Mouse (Mus musculus) heart, embryonic 12.5 days (tissue): Measurements from ENCODE around the gene Isl2. TPM values are rescaled to one million over a fixed set of nuclear protein-coding genes. Genes with fewer than 3 reads are reported as not detected.

Source experiments
- ATAC-seq: fragments of 200-750 bp; cut with Nextera tagmentation; 2 replicates; pipeline ENCODE4 v1.8.0; 2017; ENCODE audit warnings: moderate TSS enrichment, moderate library complexity; ENCODE audit not compliant: insufficient number of reproducible peaks, low FRiP score
- H3K27ac ChIP-seq: fragments of 300-500 bp; sonication (generic); 2 replicates; pipeline ENCODE4 v1.5.1; 2016; ENCODE audit warnings: mild to moderate bottlenecking, moderate library complexity; ENCODE audit not compliant: poor library complexity, severe bottlenecking
- H3K27me3 ChIP-seq: fragments of 300-500 bp; sonication (generic); replicated peaks from 2 replicates; pipeline ENCODE4 v1.6.1; 2016; ENCODE audit warnings: mild to moderate bottlenecking, moderate library complexity
- H3K36me3 ChIP-seq: fragments of 300-500 bp; sonication (generic); 2 replicates; pipeline ENCODE4 v1.6.1; 2016; ENCODE audit warnings: mild to moderate bottlenecking, moderate library complexity
- H3K4me1 ChIP-seq: fragments of 300-500 bp; sonication (generic); replicated peaks from 2 replicates; pipeline ENCODE4 v1.6.1; 2016; ENCODE audit warnings: mild to moderate bottlenecking
- H3K4me2 ChIP-seq: fragments of 300-500 bp; sonication (generic); 2 replicates; pipeline ENCODE4 v1.6.1; 2016; ENCODE audit warnings: mild to moderate bottlenecking, moderate library complexity
- H3K4me3 ChIP-seq: fragments of 300-500 bp; sonication (generic); 2 replicates; pipeline ENCODE4 v1.5.1; 2016; ENCODE audit warnings: mild to moderate bottlenecking
- H3K9ac ChIP-seq: fragments of 300-500 bp; sonication (generic); 2 replicates; pipeline ENCODE4 v1.6.1; 2016; ENCODE audit warnings: mild to moderate bottlenecking, moderate library complexity
- H3K9me3 ChIP-seq: fragments of 300-500 bp; sonication (generic); replicated peaks from 2 replicates; pipeline ENCODE4 v1.6.1; 2016; ENCODE audit warnings: mild to moderate bottlenecking, moderate library complexity
- WGBS: fragments of 180-500 bp; shearing (Covaris S2); methylation state at CpG from one replicate; pipeline ENCODE4 v1.1.7; 2016; 5-methylcytosine and 5-hydroxymethylcytosine counted together
- polyA plus RNA-seq: library from polyadenylated mRNA; unstranded; fragments of >200 nt; fragmentation: Nextera tagmentation; extraction: Ambion mirVana; gene quantifications from 2 replicates; pipeline ENCODE4 v1.2.1, GENCODE M21; 2016

Isl2 gene
- polyA plus RNA-seq, result 0.59 and 1.0 TPM in 2 replicates

GRCm38 (mm10) chr9:55538377-55538776, at the start of gene Isl2:
Gene Isl2 (plus strand): TSS chr9:55538672.
- H3K36me3 ChIP-seq, result no peaks in the 10 kb centered on the region
- H3K9me3 ChIP-seq, result no peaks in the 10 kb centered on the region
- 15% methylated on average over 4 of the region's 4 CpGs for WGBS
- H3K4me3 ChIP-seq, result peak within 1 kb of the TSS; percentile 26
- peak within 1 kb of the TSS; percentile 88 for H3K4me2 ChIP-seq
- H3K9ac ChIP-seq, result no peak within 1 kb of the TSS
- no peak for ATAC-seq
- peaks cover 17% of the 10 kb centered on the region for H3K4me1 ChIP-seq
- peaks cover 57% of the 10 kb centered on the region for H3K27me3 ChIP-seq
- H3K27ac ChIP-seq, result no peak within 1 kb of the TSS

DNA sequence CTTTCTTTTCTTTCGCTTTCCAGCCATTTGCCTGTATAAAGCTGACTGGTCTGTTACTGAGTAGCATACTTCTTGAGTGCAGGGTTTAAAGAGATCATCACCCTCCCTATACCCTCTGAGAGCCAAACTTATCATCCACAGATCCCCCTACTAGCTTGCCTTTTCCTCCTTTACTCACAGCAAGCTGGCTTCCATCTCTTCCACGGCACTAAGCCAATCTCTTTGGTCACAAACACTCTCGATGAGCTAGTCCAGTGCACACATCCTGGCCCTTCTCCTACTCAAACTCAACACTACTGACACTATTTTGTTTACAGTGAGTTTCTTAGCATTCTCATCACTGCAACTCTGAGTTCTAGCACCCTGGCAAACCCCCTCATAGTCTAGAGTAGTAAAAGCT, 30.6 kb upstream of the Isl2 start:
- Histone ChIP-seq H3K27ac (no peak overlapping the region), H3K9me3 (no peaks in the 10 kb centered on the region), H3K9ac (no peak overlapping the region), H3K27me3 (0 out of 2 replicates have a peak, but pooled peaks cover 3% of the 10 kb centered on the region), H3K4me3 (no peak overlapping the region), H3K4me1 (peaks cover 29% of the 10 kb centered on the region), H3K4me2 (no peak overlapping the region), H3K36me3 (peaks cover 5% of the 10 kb centered on the region)
- 79% methylated on average over 3 of the region's 3 CpGs for WGBS
- no peak for ATAC-seq

- WGBS, result 82% methylated on average over 4 of the region's 4 CpGs
- Histone ChIP-seq H3K4me2 (no peak overlapping the region), H3K4me1 (peaks cover 29% of the 10 kb centered on the region), H3K27me3 (peaks cover 3% of the 10 kb centered on the region; the same call in 1 of the 2 replicates), H3K27ac (no peak overlapping the region), H3K36me3 (peaks cover 5% of the 10 kb centered on the region), H3K9me3 (no peaks in the 10 kb centered on the region), H3K4me3 (no peak overlapping the region), H3K9ac (no peak overlapping the region)
- ATAC-seq, result no peak
Measured at GRCm38 (mm10) chr9:55508701-55509100, 29.8 kb upstream of the Isl2 start.

- Histone ChIP-seq H3K9me3 (no peaks in the 10 kb centered on the region), H3K4me2 (no peak overlapping the region), H3K27me3 (peaks cover 14% of the 10 kb centered on the region), H3K36me3 (peaks cover 5% of the 10 kb centered on the region), H3K27ac (no peak overlapping the region), H3K9ac (no peak overlapping the region), H3K4me3 (no peak overlapping the region), H3K4me1 (peaks cover 28% of the 10 kb centered on the region)
- 84% methylated on average over 1 of the region's 1 CpGs for WGBS
- no peak for ATAC-seq
Measured at GRCm38 (mm10) chr9:55509731-55510130, 28.7 kb upstream of the Isl2 start.

DNA sequence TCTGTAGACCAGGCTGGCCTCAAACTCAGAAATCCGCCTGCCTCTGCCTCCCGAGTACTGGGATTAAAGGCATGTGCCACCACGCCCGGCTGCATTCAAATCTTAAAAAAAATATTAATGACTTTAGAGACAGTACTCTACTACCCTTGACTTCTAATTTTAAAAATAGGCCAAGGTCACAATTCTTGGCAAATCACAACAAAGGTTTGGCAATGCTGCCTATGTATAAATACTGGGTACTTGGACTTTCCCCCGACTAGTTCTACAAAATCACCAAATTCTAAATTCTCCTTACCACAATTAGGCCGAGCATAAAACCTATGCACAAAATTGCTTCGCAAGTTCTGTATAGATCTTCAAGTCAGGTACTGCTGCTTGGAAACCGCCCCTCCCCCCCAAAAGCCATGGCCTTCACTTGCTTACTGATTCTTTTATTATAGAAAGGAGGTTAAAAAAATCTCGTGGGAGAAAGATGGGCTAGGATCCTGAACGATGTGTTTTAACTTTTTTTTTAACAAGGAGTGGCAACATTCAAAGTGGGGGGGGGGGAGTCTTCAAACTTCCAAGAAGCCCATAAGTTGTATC, 27.7 kb upstream of the Isl2 start:
- ATAC-seq, result no peak
- Histone ChIP-seq H3K4me2 (peak overlapping the region; percentile 81), H3K9ac (peak overlapping the region; percentile 98; the same call in 1 of the 2 replicates), H3K4me1 (peaks cover 18% of the 10 kb centered on the region), H3K27ac (no peak overlapping the region), H3K36me3 (peaks cover 5% of the 10 kb centered on the region), H3K27me3 (peaks cover 19% of the 10 kb centered on the region), H3K9me3 (no peaks in the 10 kb centered on the region), H3K4me3 (peak overlapping the region; percentile 98)
- 79% methylated on average over 10 of the region's 10 CpGs for WGBS

DNA sequence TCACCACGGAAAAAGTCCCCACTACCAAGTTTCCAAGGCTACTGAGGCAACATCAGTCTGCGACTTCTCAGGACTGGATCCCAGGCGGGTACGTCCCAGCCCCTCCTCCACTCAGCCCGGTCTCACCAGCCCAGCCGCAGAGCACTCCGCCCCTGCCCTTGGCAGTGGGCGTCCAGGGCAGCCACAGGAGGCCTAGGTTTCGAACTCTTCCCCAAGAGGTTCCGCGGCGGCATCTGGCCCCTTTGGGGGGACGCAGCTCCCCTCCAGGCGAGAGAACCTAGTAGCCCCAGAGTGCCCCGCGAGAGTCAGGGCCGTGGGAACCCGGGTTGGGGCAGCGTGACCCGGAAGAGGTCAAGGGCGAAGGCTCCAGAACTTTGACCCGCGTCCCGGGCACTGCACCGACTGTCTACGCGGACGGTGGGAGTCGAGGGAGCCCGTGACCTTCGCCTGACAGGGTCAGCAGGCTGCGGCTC, 26.9 kb upstream of the Isl2 start:
- peak overlapping the region; percentile 81 for H3K4me2 ChIP-seq
- H3K4me3 ChIP-seq, result peak overlapping the region; percentile 98
- peak; percentile 82 for ATAC-seq
- no peaks in the 10 kb centered on the region for H3K9me3 ChIP-seq
- peaks cover 5% of the 10 kb centered on the region; the same call in 1 of the 2 replicates for H3K36me3 ChIP-seq
- peak overlapping the region; percentile 98 for H3K9ac ChIP-seq
- WGBS, result under 1% methylated on average over 32 of the region's 32 CpGs
- peaks cover 16% of the 10 kb centered on the region for H3K4me1 ChIP-seq
- peak overlapping the region; percentile 99 for H3K27ac ChIP-seq
- peaks cover 19% of the 10 kb centered on the region for H3K27me3 ChIP-seq

DNA sequence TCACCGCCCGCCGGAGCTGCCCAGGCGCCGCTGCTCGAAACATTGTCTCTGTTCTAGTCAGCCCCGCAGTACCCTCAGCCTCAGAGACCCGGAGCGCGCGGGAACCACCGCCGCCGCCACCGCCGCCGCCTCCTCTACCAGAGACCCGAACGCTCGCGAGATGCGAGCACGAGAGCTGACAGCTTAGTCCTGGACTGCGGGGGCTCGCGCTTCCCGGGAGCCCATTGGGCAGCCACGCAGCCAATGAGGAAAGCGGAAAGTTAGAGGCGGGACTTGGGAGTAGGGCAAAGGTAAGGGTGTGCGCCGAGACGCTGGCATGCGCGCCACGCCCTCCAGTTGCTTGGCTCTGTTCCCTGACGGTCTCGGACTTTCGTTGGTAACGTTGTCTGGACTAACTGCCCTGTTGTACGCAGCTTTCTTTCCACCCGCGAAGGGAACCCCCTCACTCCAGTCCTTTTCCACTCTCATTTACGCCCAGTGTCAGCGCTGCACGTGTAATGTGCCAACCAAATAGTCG, 26.4 kb upstream of the Isl2 start, which contains the start of gene Etfa:
Gene Etfa, minus strand, starts transcription at position 217 of the 517 bp plus-strand sequence.
- peaks cover 3% of the 10 kb centered on the region; the same call in 1 of the 2 replicates for H3K36me3 ChIP-seq
- peak within 1 kb of the TSS; percentile 98 for H3K9ac ChIP-seq
- peaks cover 16% of the 10 kb centered on the region for H3K4me1 ChIP-seq
- under 1% methylated on average over 47 of the region's 47 CpGs for WGBS
- peak within 1 kb of the TSS; percentile 99 for H3K27ac ChIP-seq
- peak; percentile 100 for ATAC-seq
- no peaks in the 10 kb centered on the region for H3K9me3 ChIP-seq
- peaks cover 19% of the 10 kb centered on the region for H3K27me3 ChIP-seq
- H3K4me2 ChIP-seq, result peak within 1 kb of the TSS; percentile 81
- H3K4me3 ChIP-seq, result peak within 1 kb of the TSS; percentile 98

DNA sequence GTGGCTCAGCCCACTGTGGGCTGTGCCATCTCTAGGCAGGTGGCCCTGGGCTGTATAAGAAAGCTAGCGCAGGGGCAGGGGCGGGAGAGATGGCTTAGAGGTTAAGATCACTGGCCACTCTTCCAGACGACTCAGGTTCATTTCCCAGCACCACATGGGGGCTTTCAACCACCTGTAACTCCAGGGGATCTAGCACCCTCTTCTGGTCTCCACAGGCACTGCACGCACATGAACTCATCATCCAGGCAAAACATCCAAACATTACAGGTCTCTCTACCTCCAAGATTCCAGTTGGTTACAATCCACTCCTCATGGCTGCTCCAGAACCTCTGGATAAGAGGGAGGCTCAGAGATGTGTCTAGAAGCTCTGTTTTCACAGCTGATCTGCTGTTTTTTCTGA, 12.8 kb upstream of the Isl2 start:
- Histone ChIP-seq H3K4me2 (no peak overlapping the region), H3K9ac (no peak overlapping the region), H3K27me3 (no peaks in the 10 kb centered on the region; the same call in 1 of the 2 replicates), H3K9me3 (0 out of 2 replicates have a peak, but pooled peaks cover 2% of the 10 kb centered on the region), H3K4me3 (no peak overlapping the region), H3K36me3 (no peaks in the 10 kb centered on the region), H3K27ac (no peak overlapping the region), H3K4me1 (no peaks in the 10 kb centered on the region)
- ATAC-seq, result no peak
- WGBS, result 29% methylated on average over 4 of the region's 4 CpGs

DNA sequence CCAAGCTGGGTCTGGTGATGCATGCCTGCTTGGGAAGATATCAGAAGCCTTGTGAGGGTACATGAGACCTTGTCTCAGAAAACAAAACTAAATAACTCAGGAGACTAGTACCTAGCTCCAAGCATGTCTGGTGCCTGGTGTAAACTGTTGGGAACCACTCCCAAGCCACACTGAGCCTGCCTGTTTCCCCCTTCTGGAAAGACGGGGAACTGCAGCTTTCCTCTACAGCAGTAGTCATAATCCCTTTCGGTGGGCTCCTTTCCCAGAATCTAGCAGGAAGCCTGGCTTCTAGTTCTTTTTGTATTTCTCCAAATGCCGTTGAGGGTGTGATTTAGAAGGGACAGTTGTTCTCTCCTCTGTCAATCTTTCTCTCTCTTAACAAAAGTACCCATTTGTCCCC, 2.6 kb upstream of the Isl2 start:
- Histone ChIP-seq H3K27ac (no peak overlapping the region), H3K27me3 (peaks cover 39% of the 10 kb centered on the region), H3K4me3 (no peak overlapping the region), H3K4me1 (peaks cover 4% of the 10 kb centered on the region), H3K9ac (no peak overlapping the region), H3K36me3 (no peaks in the 10 kb centered on the region), H3K4me2 (no peak overlapping the region), H3K9me3 (no peaks in the 10 kb centered on the region)
- no peak for ATAC-seq
- 28% methylated on average over 3 of the region's 3 CpGs for WGBS

DNA sequence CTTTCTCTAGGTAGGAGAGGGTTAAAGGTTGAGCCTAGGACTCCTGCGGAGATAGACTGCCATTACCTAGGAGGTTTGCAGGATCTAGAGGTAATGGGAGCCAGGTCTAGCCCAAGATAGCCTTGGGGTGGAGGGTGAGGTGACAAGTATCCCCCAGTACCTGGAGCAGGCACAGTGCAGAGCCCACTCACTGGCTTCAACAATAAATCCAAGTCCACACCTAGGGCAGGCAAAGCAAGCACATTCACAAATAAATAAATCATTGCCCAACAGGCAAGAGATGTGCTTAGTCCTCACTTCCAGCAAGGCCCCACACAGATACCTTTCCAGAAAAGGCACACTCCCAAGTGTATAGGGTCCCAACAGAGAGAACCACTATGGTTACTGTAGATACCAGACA, 534 bp downstream of the Isl2 start:
- Histone ChIP-seq H3K9ac (no peak overlapping the region), H3K27me3 (peaks cover 62% of the 10 kb centered on the region), H3K4me1 (peaks cover 20% of the 10 kb centered on the region), H3K4me2 (no peak overlapping the region), H3K36me3 (no peaks in the 10 kb centered on the region), H3K4me3 (no peak overlapping the region), H3K27ac (no peak overlapping the region), H3K9me3 (no peaks in the 10 kb centered on the region)
- no peak for ATAC-seq
- WGBS, result 31% methylated on average over 1 of the region's 1 CpGs

DNA sequence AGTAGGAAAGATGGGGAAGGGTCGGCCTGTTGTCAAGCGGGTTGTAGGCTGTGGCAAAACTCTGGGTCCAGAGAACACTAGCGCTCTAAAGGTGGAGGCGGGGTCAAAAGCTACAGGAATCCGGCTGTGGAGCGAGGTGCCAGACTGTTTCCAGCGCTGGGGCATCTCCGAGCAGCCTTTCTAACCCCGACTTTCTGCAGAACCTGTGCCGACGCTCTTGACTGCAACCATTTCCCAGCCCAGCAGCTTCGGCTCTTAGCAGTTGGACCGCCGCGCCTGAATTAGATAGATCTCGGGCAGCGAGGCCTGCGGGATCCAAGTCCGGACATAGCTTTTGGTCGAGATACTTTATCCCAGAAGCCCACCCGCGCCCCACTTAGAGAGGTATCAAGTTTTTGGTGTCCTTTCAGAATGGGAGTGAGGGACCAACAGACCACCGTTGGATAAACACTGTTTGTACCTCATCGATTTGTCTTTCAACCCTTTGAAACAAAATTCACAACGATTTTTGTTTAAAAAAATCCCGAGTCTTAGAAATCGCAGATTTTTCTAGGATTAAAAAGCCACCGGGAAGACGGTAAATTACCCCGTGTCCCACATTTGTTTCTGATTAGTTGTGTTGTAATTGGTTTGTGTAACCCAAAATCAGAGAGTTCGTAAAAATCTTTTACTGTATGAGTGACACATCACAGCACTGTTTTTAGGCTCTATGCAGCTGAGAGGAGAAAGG, 1.4 kb downstream of the Isl2 start:
- no peak for ATAC-seq
- peak overlapping the region; percentile 88 for H3K4me2 ChIP-seq
- no peaks in the 10 kb centered on the region for H3K36me3 ChIP-seq
- H3K4me3 ChIP-seq, result peak overlapping the region; percentile 52
- no peak overlapping the region for H3K27ac ChIP-seq
- H3K4me1 ChIP-seq, result peaks cover 27% of the 10 kb centered on the region
- WGBS, result 2% methylated on average over 31 of the region's 31 CpGs
- peaks cover 65% of the 10 kb centered on the region for H3K27me3 ChIP-seq
- no peaks in the 10 kb centered on the region for H3K9me3 ChIP-seq
- H3K9ac ChIP-seq, result no peak overlapping the region
